Mouse (Mus musculus) hindbrain, embryonic 15.5 days (tissue): ENCODE measurements at regions not wholly inside any gene's neighbourhood (a gene's known extent, or its start where the extent isn't known, plus 50 kb on each side); places are given as distances from the start of the nearest gene placed in this dataset.

Source experiments
- ATAC-seq: fragments of 200-750 bp; cut with Nextera tagmentation; 2 replicates; pipeline ENCODE4 v1.8.0; 2017; ENCODE audit warnings: low read depth, moderate number of reproducible peaks, moderate TSS enrichment; ENCODE audit not compliant: low FRiP score
- H3K27ac ChIP-seq: fragments of 300-500 bp; sonication (generic); replicated peaks from 2 replicates; pipeline ENCODE4 v1.5.1; 2015; ENCODE audit warnings: mild to moderate bottlenecking, inconsistent platforms
- H3K27me3 ChIP-seq: fragments of 300-500 bp; sonication (generic); 2 replicates; pipeline ENCODE4 v1.6.1; 2015; ENCODE audit warnings: control low read depth, inconsistent platforms
- H3K36me3 ChIP-seq: fragments of 300-500 bp; sonication (generic); 2 replicates; pipeline ENCODE4 v1.6.1; 2015; ENCODE audit warnings: control low read depth, inconsistent platforms
- H3K4me1 ChIP-seq: fragments of 300-500 bp; sonication (generic); replicated peaks from 2 replicates; pipeline ENCODE4 v1.6.1; 2015; ENCODE audit warnings: control low read depth, inconsistent platforms
- H3K4me2 ChIP-seq: fragments of 300-500 bp; sonication (generic); 2 replicates; pipeline ENCODE4 v1.6.1; 2015; ENCODE audit warnings: moderate library complexity, mild to moderate bottlenecking, inconsistent platforms
- H3K4me3 ChIP-seq: fragments of 300-500 bp; sonication (generic); 2 replicates; pipeline ENCODE4 v1.5.1; 2015; ENCODE audit warnings: mild to moderate bottlenecking, inconsistent platforms
- H3K9ac ChIP-seq: fragments of 300-500 bp; sonication (generic); 2 replicates; pipeline ENCODE4 v1.6.1; 2015; ENCODE audit warnings: inconsistent platforms
- H3K9me3 ChIP-seq: fragments of 300-500 bp; sonication (generic); 2 replicates; pipeline ENCODE4 v1.6.1; 2016; ENCODE audit warnings: control low read depth, inconsistent platforms
- WGBS: fragments of 180-500 bp; shearing (Covaris S2); methylation state at CpG from one replicate; pipeline ENCODE4 v1.1.7; 2015; 5-methylcytosine and 5-hydroxymethylcytosine counted together

DNA sequence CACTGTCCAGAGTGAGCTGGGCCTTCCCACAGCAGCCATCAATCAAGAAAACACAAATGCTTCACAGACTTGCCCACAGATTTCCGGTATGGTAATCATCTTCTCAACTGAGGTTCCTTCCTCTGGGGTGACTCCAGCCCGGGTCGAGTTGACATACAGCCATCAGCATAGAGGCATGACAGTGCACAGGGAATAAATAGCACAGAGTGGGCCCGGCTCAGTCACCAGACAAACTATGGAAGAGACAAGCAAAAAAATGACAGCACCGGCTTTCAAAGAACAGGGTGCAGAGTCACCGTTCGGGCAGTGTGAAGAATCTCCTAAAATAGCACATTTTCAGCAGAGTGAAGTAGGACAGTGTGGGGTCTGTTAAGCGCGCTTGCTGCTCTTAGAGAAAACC is 103.7 kb upstream of the Npas2 start:
- H3K9ac ChIP-seq: no peak overlapping the region
- H3K9me3 ChIP-seq: no peaks in the 10 kb centered on the region
- no peak overlapping the region for H3K4me2 ChIP-seq
- H3K4me3 ChIP-seq: no peak overlapping the region
- no peaks in the 10 kb centered on the region for H3K4me1 ChIP-seq
- H3K36me3 ChIP-seq: no peaks in the 10 kb centered on the region
- no peaks in the 10 kb centered on the region for H3K27me3 ChIP-seq
- no peak overlapping the region for H3K27ac ChIP-seq
- no peak for ATAC-seq
- 84% methylated on average over 9 of the region's 9 CpGs for WGBS

DNA sequence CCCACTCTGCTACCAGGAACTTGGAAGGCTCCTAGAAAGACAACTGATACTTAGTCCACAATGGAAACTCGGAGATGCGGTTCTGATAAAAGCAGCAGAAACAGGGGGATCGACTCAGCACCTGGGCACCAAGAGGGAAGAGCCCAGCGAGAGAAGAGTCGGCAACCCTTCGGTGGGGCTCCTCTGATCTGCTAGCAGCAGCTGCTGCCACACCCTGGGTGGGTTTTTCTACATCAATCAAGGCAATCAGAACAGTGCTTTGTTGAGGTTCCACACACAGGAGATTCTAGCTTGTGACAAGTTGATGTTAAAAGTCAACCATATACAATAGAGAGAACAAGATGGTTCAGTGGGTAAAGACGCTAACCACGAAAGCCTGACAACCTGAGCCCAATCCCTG is 102.4 kb upstream of the Npas2 start:
- Histone ChIP-seq H3K9me3 (no peaks in the 10 kb centered on the region), H3K4me1 (no peaks in the 10 kb centered on the region), H3K27me3 (no peaks in the 10 kb centered on the region), H3K27ac (no peak overlapping the region), H3K4me2 (no peak overlapping the region), H3K4me3 (no peak overlapping the region), H3K36me3 (no peaks in the 10 kb centered on the region), H3K9ac (no peak overlapping the region)
- 90% methylated on average over 8 of the region's 8 CpGs for WGBS
- no peak for ATAC-seq

DNA sequence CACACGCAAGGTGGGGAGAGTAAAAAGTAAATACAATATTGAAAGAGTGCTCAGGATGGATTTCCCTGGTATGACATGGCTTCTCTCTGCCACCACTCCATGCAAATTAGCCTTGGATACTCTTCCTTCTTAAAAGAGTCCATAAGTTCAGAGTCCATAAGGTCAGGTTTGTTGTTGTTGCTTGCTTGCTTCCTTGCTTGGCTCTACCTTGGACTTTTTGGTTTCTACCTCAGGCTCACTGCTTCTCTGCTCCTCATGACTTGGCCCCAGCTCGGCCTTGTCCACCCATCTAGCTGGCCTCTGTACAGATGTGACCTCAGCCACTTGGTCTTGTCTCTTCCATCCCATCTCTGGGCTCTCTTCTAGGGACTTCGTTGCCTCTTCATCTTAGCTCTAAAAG is 101.9 kb upstream of the Npas2 start:
- Histone ChIP-seq H3K36me3 (no peaks in the 10 kb centered on the region), H3K27me3 (no peaks in the 10 kb centered on the region), H3K4me1 (no peaks in the 10 kb centered on the region), H3K27ac (no peak overlapping the region), H3K9ac (no peak overlapping the region), H3K4me3 (no peak overlapping the region), H3K9me3 (no peaks in the 10 kb centered on the region), H3K4me2 (no peak overlapping the region)
- ATAC-seq: no peak
- 84% methylated on average over 3 of the region's 3 CpGs for WGBS

DNA sequence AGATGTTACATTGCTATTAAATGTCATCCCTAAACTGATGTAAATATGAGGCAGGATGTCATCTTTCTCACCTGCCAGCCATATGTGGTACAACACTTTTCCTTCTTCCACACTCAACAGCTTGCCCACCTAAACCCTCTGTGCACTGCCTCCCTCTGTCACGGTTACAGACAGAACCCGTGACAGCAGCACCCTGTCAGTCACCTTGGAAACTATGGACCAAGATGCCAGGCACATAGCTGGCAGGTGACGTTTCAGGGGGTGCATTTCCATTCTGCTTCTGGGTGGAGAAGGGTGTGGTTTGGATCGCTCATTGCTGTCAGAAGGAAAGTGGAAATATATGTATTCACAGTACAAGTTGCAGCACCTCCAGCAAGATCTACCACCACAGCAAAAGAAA is 100.2 kb upstream of the Npas2 start:
- no peaks in the 10 kb centered on the region for H3K27me3 ChIP-seq
- no peaks in the 10 kb centered on the region for H3K4me1 ChIP-seq
- H3K9me3 ChIP-seq: no peaks in the 10 kb centered on the region
- no peak overlapping the region for H3K4me2 ChIP-seq
- ATAC-seq: no peak
- no peak overlapping the region for H3K27ac ChIP-seq
- H3K36me3 ChIP-seq: no peaks in the 10 kb centered on the region
- 85% methylated on average over 4 of the region's 4 CpGs for WGBS
- no peak overlapping the region for H3K9ac ChIP-seq
- no peak overlapping the region for H3K4me3 ChIP-seq

DNA sequence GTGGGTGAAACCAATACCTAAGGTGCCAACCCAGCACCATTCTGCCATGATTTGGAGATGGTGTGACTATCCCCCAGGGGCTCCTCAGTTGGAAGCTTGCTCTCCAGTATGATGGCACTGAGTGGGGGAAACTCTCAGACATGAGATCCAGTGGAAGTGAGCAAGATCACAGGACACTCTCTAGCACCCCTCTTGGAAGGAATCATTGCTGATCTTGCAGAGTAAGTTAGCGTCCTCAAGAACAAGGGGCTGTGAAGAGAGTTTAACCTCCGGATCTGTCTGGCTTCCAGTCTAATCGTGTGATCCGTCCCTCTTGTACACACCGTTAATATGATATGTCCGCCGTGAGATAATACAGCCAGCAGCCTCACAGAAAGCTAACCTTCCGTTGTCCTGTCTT is 99.5 kb upstream of the Npas2 start:
- no peaks in the 10 kb centered on the region for H3K4me1 ChIP-seq
- H3K4me2 ChIP-seq: no peak overlapping the region
- no peak overlapping the region for H3K4me3 ChIP-seq
- no peak overlapping the region for H3K27ac ChIP-seq
- WGBS: 96% methylated on average over 8 of the region's 8 CpGs
- H3K9ac ChIP-seq: no peak overlapping the region
- no peaks in the 10 kb centered on the region for H3K9me3 ChIP-seq
- H3K27me3 ChIP-seq: no peaks in the 10 kb centered on the region
- no peaks in the 10 kb centered on the region for H3K36me3 ChIP-seq
- no peak for ATAC-seq

DNA sequence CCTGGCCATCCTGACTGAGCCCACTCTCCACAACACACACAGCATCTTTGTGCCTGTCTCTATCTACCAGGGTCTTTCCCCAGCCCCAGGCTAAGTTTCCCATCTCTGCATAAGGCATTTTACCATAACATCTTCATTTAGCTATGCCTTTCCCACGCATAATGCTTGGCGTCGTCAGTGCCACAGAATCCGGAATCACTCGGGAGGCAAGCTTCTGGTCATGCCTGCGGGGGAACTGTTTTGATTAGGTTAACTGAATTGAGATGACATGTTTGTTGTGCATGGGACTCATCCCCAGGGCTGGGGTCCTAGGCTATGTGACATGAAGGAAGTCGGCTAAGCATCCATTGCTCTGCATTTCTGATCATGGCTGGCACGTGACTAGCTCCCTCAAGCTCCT is 97.6 kb upstream of the Npas2 start:
- Histone ChIP-seq H3K9ac (no peak overlapping the region), H3K27ac (no peak overlapping the region), H3K36me3 (no peaks in the 10 kb centered on the region), H3K4me3 (no peak overlapping the region), H3K4me1 (no peaks in the 10 kb centered on the region), H3K4me2 (no peak overlapping the region), H3K27me3 (no peaks in the 10 kb centered on the region), H3K9me3 (no peaks in the 10 kb centered on the region)
- ATAC-seq: no peak
- WGBS: 79% methylated on average over 8 of the region's 8 CpGs

DNA sequence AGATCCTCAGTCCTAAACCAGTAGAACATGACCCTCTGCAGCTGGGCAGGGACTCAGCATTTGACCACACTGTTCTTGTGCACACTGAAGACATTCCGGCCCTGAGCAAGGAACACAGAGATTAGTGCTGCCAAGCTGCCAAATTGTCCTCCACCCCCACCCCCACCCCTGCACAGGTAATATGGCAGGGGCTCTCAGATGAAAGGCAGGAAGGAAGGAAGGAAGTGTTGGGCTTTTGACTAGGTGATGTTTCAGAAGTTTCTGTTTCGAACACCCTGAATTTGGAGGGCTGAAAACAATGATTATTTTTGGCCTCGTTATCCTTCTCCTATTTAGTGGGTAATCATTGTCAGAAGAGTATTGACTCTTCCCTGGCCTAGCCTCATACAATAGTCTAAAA is 96.8 kb upstream of the Npas2 start:
- Histone ChIP-seq H3K27me3 (no peaks in the 10 kb centered on the region), H3K4me2 (no peak overlapping the region), H3K9me3 (no peaks in the 10 kb centered on the region), H3K4me1 (no peaks in the 10 kb centered on the region), H3K36me3 (no peaks in the 10 kb centered on the region), H3K27ac (no peak overlapping the region), H3K9ac (no peak overlapping the region), H3K4me3 (no peak overlapping the region)
- no peak for ATAC-seq
- 91% methylated on average over 3 of the region's 3 CpGs for whole genome bisulfite sequencing

DNA sequence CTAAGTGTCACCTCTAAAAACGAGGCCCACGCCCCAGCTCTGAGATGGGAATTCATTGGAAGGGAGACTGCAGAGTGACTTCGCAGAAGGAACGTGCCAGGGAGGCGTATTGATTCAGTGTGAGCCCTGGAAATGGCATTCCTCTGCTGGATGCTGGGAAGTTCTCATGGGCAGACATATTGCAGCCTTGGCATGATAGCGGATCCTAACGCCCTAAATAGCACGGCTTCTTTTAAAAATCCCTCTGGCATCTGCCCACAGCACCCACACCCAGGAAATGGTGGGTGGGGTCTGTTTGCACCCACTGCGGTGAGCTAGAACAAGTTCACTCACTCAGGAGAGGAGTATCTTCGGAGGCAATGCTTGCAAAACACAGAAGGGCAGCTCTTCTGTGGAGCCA is 96.0 kb upstream of the Npas2 start:
- Histone ChIP-seq H3K36me3 (no peaks in the 10 kb centered on the region), H3K4me1 (no peaks in the 10 kb centered on the region), H3K9ac (no peak overlapping the region), H3K4me2 (no peak overlapping the region), H3K9me3 (no peaks in the 10 kb centered on the region), H3K27ac (no peak overlapping the region), H3K27me3 (no peaks in the 10 kb centered on the region), H3K4me3 (no peak overlapping the region)
- ATAC-seq: no peak
- WGBS: 93% methylated on average over 10 of the region's 10 CpGs

DNA sequence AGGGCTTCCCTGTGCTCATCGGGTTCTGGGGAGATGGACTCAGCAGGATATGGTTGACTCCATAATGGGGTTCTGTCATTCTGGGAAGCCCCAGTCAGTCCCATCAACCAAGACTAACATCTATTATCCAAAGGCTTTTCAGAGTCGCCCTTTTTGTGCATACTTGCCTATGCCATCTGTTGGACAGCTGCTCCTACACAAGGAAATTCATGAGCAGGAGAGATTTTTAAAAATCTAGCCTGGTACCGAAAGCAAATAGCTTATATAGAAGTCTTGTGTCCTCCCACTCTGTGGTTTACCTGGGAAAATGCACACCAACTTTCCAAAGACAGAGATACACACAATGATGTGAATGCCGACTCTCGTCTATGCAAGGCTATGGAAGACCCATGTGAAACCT is 95.4 kb upstream of the Npas2 start:
- H3K9ac ChIP-seq: no peak overlapping the region
- H3K9me3 ChIP-seq: no peaks in the 10 kb centered on the region
- no peaks in the 10 kb centered on the region for H3K4me1 ChIP-seq
- ATAC-seq: no peak
- H3K4me3 ChIP-seq: no peak overlapping the region
- H3K4me2 ChIP-seq: no peak overlapping the region
- no peak overlapping the region for H3K27ac ChIP-seq
- no peaks in the 10 kb centered on the region for H3K36me3 ChIP-seq
- WGBS: 77% methylated on average over 5 of the region's 5 CpGs
- no peaks in the 10 kb centered on the region for H3K27me3 ChIP-seq

DNA sequence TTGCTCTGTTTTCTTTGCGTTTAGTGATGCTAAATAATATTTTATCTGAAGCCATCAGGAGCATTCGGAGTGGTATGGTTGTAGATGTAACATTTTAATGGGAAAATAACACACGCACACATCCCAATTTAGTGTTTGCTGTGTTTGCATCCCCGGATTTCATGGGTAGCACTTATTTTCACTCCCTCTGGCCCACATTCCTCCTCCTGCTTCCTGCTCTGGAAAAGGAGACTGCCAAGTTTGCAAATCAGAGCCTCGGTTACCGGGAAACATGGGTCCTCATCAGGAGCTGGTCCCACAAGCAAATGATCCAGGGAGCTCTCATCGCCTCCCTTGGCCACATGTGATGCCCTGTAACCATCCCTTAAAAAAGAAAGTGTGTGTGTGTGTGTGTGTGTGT is 94.3 kb upstream of the Npas2 start:
- Histone ChIP-seq H3K9ac (no peak overlapping the region), H3K9me3 (no peaks in the 10 kb centered on the region), H3K4me2 (no peak overlapping the region), H3K27me3 (no peaks in the 10 kb centered on the region), H3K4me1 (no peaks in the 10 kb centered on the region), H3K36me3 (no peaks in the 10 kb centered on the region), H3K27ac (no peak overlapping the region), H3K4me3 (no peak overlapping the region)
- no peak for ATAC-seq
- 90% methylated on average over 7 of the region's 7 CpGs for WGBS

DNA sequence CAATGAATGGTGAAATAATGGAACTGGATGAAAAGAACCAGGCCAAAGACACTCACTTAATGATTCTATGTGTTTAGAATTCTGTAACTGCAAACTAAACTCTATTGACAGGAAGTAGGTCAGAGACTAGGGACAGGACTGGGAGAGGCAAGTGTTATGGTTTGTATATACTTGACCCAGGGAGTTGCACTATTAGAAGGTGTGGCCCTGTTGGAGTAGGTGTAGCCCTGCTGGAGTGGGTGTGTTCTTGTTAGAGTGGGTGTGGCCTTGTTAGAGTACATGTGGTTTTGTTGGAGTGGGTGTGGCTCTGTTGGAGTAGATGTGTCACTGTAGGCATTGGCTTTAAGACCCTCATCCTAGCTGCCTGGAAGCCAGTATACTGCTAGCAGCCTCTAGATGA is 93.0 kb upstream of the Npas2 start:
- Histone ChIP-seq H3K9me3 (no peaks in the 10 kb centered on the region), H3K4me2 (no peak overlapping the region), H3K27me3 (no peaks in the 10 kb centered on the region), H3K4me3 (no peak overlapping the region), H3K27ac (no peak overlapping the region), H3K36me3 (no peaks in the 10 kb centered on the region), H3K9ac (no peak overlapping the region), H3K4me1 (no peaks in the 10 kb centered on the region)
- no peak for ATAC-seq

DNA sequence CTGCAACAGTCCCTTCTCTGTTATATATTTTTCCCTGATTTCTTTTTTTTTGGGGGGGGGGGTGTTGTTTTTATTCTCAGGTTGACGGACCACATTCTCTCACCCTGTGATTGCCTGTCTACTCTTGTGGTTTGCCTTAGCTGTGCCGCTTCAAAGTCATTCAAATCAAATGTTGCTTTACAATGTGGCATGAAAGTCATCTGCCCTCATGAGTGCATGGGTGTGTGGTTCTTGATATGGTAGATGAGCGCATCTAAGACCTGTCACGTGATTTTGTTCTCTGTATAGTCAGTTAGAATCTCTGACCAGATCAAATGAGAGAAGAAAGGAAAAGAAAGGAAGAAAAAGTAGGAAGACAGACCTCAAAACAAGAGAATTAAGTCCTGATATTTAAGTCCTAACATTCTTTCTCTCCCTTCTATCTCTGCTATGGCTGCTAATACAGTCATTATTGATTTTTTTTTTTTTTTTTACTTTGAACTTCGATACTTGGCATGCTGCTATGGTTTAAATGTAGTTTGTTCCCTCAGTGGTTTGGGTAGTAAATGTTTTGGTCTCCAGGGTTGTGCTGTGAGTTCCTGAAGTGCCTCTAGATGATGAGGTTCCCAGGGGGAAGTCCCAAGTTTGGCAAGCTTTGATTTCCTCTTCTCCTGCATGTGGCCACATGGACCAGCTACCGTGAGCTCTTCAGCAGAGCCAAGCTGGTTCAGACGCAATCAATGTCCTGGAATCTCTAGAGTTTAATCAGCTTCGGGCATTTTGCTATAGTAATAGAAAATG is 91.2 kb upstream of the Npas2 start:
- Histone ChIP-seq H3K27ac (no peak overlapping the region), H3K4me2 (no peak overlapping the region), H3K9me3 (no peaks in the 10 kb centered on the region), H3K27me3 (no peaks in the 10 kb centered on the region), H3K4me3 (no peak overlapping the region), H3K36me3 (no peaks in the 10 kb centered on the region), H3K4me1 (no peaks in the 10 kb centered on the region), H3K9ac (no peak overlapping the region)
- no peak for ATAC-seq
- WGBS: 81% methylated on average over 8 of the region's 8 CpGs
